Mouse (Mus musculus): ENCODE data around the gene Palmd.

DNA sequence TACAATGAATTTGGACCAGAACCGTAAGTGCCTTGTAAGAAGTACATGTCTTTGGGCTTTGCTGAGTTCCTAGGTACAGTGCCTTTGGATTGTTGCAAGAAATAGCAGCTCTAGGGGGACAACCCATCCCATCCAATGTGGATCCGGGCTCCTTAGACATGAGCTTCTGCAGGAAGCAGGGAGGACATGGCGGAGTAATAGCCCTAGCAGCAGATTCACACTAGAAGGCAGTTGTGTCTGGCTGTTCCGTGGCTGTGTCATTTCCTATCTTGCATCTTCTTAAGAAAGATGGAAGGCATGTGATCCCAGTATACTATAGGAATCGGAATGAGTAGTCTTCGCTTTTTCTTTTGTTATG lies 76.6 kb downstream of the Palmd start:
- TF ChIP-seq CTCF (IDR thresholded peaks at IDR 0.05; ENCODE audit: insufficient read depth, low read depth, low read length), result no peak
- no peak for TF ChIP-seq POLR2A (IDR thresholded peaks at IDR 0.05; ENCODE audit: insufficient read depth, low read depth, low read length)

All from olfactory bulb, adult 2 months (tissue).